Mouse (Mus musculus) stomach, adult 2 months (tissue): ENCODE results near the gene Melk. TPM values are rescaled to one million over a fixed set of nuclear protein-coding genes. Genes with fewer than 3 reads are reported as not detected.

Experiments
- polyA plus RNA-seq: library from polyadenylated mRNA; depleted of rRNA; stranded (reverse); fragments of >200 nt; gene quantifications from 2 replicates; pipeline ENCODE4 v1.2.3, GENCODE M21; 2012; rRNA removed

Melk gene
- polyA plus RNA-seq = 0.94 and 0.99 TPM in 2 replicates

GRCm38 (mm10) chr4:44300781-44301750 is at the start of gene Melk:
Melk (plus strand) TSS chr4:44300876.

Other genes starting within 250 kb of the Melk start
- gene Gne, start 216.7 kb upstream of the Melk start, polyA plus RNA-seq = 12.3 and 16.6 TPM in 2 replicates
- 23.6 and 34.1 TPM in 2 replicates for gene Rnf38, start 67.1 kb upstream of the Melk start, polyA plus RNA-seq